Mouse (Mus musculus) CH12.LX (cell line): ENCODE data around the gene Abhd14a.

ENCODE experiments used
- BHLHE40 ChIP-seq: IDR thresholded peaks from 2 replicates; pipeline ENCODE4 v1.6.1; 2011; ENCODE audit warnings: mild to moderate bottlenecking, low read depth, low read length, improper control_type of control experiment
- CTCF ChIP-seq, 2 experiments: IDR thresholded peaks in 1 of 2; conservative IDR thresholded peaks in 1 of 2; 2 replicates each; pipeline ENCODE4 v1.5.1; 2011 to 2012; ENCODE audit warnings: low read depth in 2 of 2, low read length in 2 of 2, improper control_type of control experiment in 1 of 2, inconsistent platforms in 1 of 2, mild to moderate bottlenecking in 1 of 2, moderate library complexity in 1 of 2
- EP300 ChIP-seq: IDR thresholded peaks from 2 replicates; pipeline ENCODE4 v1.6.1; 2011; ENCODE audit warnings: low read length, improper control_type of control experiment
- MYC ChIP-seq: IDR thresholded peaks from 2 replicates; pipeline ENCODE4 v1.6.1; 2011; ENCODE audit warnings: low read depth, mild to moderate bottlenecking, improper control_type of control experiment, low read length
- POLR2A ChIP-seq: IDR thresholded peaks from 2 replicates; pipeline ENCODE4 v1.6.1; 2011; ENCODE audit warnings: low read depth, mild to moderate bottlenecking, improper control_type of control experiment, low read length
- POLR2AphosphoS2 ChIP-seq: IDR thresholded peaks from 2 replicates; pipeline ENCODE4 v1.6.1; 2011; ENCODE audit warnings: low read depth, low read length, improper control_type of control experiment
- TBP ChIP-seq: conservative IDR thresholded peaks from 2 replicates; pipeline ENCODE4 v1.6.1; 2011; ENCODE audit warnings: low read depth, low read length, improper control_type of control experiment
- USF1 ChIP-seq: IDR thresholded peaks from 2 replicates; pipeline ENCODE4 v1.6.1; 2014; ENCODE audit warnings: low read depth, mild to moderate bottlenecking, inconsistent platforms, low read length, improper control_type of control experiment
- ZKSCAN1 ChIP-seq: IDR thresholded peaks from 2 replicates; pipeline ENCODE4 v1.6.1; 2012; ENCODE audit warnings: low read depth, inconsistent platforms, low read length, improper control_type of control experiment, borderline replicate concordance

- TF ChIP-seq POLR2AphosphoS2 (no peak), POLR2A (no peak), CTCF (conservative IDR thresholded peaks at IDR 0.05 in 1 of 2, IDR thresholded peaks at IDR 0.05 in 1 of 2; ENCODE audit: low read depth in 2 of 2, low read length in 2 of 2) (peak in 1 of 2 experiments; percentile 22; a peak in 1 of 4 replicates), USF1 (no peak), TBP (no peak), BHLHE40 (no peak), MYC (no peak), EP300 (no peak), ZKSCAN1 (no peak)
Measured at GRCm38 (mm10) chr9:106428719-106429220, 18.7 kb downstream of the Abhd14a start.
